Mouse (Mus musculus) lung, embryonic 14.5 days (tissue): ENCODE measurements around the gene Itga9. TPM values are rescaled to one million over a fixed set of nuclear protein-coding genes. Genes with fewer than 3 reads are reported as not detected.

Source experiments
- ATAC-seq: fragments of 200-750 bp; cut with Nextera tagmentation; 2 replicates; pipeline ENCODE4 v1.8.0; 2017; ENCODE audit warnings: mild to moderate bottlenecking, moderate TSS enrichment, moderate library complexity; ENCODE audit not compliant: insufficient read depth
- DNase-seq: peaks from one replicate; pipeline ENCODE4 v3.0.0-alpha.2; 2015
- H3K27ac ChIP-seq: fragments of 300-500 bp; sonication (generic); 2 replicates; pipeline ENCODE4 v1.5.1; 2014; ENCODE audit warnings: low read depth, mild to moderate bottlenecking, moderate library complexity
- H3K27me3 ChIP-seq: fragments of 300-500 bp; sonication (generic); 2 replicates; pipeline ENCODE4 v1.6.1; 2014; ENCODE audit warnings: low read length, control low read depth; ENCODE audit not compliant: insufficient read depth
- H3K36me3 ChIP-seq: fragments of 300-500 bp; sonication (generic); 2 replicates; pipeline ENCODE4 v1.6.1; 2014; ENCODE audit warnings: control low read depth; ENCODE audit not compliant: insufficient read depth
- H3K4me1 ChIP-seq: fragments of 300-500 bp; sonication (generic); 2 replicates; pipeline ENCODE4 v1.6.1; 2014; ENCODE audit warnings: antibody characterized with exemption, control low read depth; ENCODE audit not compliant: insufficient read depth
- H3K4me2 ChIP-seq: fragments of 300-500 bp; sonication (generic); 2 replicates; pipeline ENCODE4 v1.6.1; 2014; ENCODE audit warnings: mild to moderate bottlenecking
- H3K4me3 ChIP-seq: fragments of 300-500 bp; sonication (generic); 2 replicates; pipeline ENCODE4 v1.5.1; 2014; ENCODE audit warnings: low read depth, low read length
- H3K9ac ChIP-seq: fragments of 300-500 bp; sonication (generic); 2 replicates; pipeline ENCODE4 v1.6.1; 2014
- H3K9me3 ChIP-seq: fragments of 300-500 bp; sonication (generic); 2 replicates; pipeline ENCODE4 v1.6.1; 2016; ENCODE audit warnings: low read depth, low read length, control low read depth
- CTCF ChIP-seq: IDR thresholded peaks from 2 replicates; pipeline ENCODE4 v1.5.1; 2016; ENCODE audit warnings: antibody characterized with exemption, low read depth
- WGBS: fragments of 180-500 bp; shearing (Covaris S2); extraction: QIAGEN DNeasy Blood & Tissue Kit; methylation state at CpG from one replicate; pipeline ENCODE4 v1.1.7; 2014; 5-methylcytosine and 5-hydroxymethylcytosine counted together
- polyA plus RNA-seq: library from polyadenylated mRNA; unstranded; fragments of >200 nt; fragmentation: Nextera tagmentation; extraction: Ambion mirVana; gene quantifications from 2 replicates; pipeline ENCODE4 v1.2.1, GENCODE M21; 2014

Gene Itga9
- polyA plus RNA-seq, 1 experiment from 2014 or later: 28.7 TPM

- peaks cover 2% of the 10 kb centered on the region; the same call in 1 of the 2 replicates for H3K4me1 ChIP-seq
- H3K4me2 ChIP-seq: no peak overlapping the region
- 63% methylated on average over 6 of the region's 6 CpGs for WGBS
- H3K27me3 ChIP-seq: no peaks in the 10 kb centered on the region
- DNase-seq: no peak
- peaks cover 10% of the 10 kb centered on the region; the same call in 1 of the 2 replicates for H3K36me3 ChIP-seq
- no peaks in the 10 kb centered on the region for H3K9me3 ChIP-seq
- no peak for ATAC-seq
- H3K9ac ChIP-seq: no peak overlapping the region
- TF ChIP-seq CTCF: no peak
- no peak overlapping the region for H3K4me3 ChIP-seq
- H3K27ac ChIP-seq: no peak overlapping the region
Measured at GRCm38 (mm10) chr9:118901917-118902316, 295.4 kb downstream of the Itga9 start.

DNA sequence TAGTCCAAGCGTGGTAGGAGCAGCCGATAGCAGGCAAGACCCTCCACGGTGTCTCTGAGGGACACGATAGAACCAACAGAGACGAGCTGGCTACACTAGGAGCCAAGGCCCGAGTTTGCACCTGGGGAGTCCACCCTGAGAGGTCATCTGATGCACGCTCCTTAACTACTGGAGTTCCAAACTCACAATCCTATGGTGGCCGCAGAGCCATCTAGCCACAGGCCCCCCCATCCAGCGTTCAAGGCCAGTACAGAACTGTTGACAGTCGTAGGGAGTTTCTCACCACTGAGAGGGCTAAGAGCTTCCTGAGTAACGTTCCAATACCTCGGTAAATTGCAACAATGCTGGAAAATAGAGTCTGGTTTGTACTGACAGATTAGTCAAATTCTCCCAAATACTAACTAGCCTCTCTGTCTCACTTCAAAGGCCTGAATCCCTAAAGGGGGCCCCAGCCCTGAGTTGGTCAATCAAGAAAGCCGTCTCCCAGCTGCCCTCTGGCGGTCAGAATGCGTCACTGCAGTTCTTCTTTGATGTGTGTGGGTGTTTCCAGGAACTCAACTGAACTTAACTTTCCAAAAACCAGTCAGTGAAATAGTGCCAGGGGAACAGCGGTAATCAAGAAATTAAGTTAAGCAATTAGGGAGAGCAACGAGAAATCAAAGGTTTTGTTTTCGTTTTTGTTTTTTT, 301.6 kb downstream of the Itga9 start:
- H3K9ac ChIP-seq: no peak overlapping the region
- no peak overlapping the region for H3K27ac ChIP-seq
- H3K4me3 ChIP-seq: no peak overlapping the region
- DNase-seq: peak; percentile 95
- peak; percentile 98 for TF ChIP-seq CTCF
- H3K27me3 ChIP-seq: no peaks in the 10 kb centered on the region
- peak; percentile 50; the same call in 1 of the 2 replicates for ATAC-seq
- WGBS: 45% methylated on average over 18 of the region's 18 CpGs
- no peak overlapping the region for H3K4me2 ChIP-seq
- H3K9me3 ChIP-seq: no peaks in the 10 kb centered on the region
- no peaks in the 10 kb centered on the region for H3K36me3 ChIP-seq
- H3K4me1 ChIP-seq: peaks cover 6% of the 10 kb centered on the region

DNA sequence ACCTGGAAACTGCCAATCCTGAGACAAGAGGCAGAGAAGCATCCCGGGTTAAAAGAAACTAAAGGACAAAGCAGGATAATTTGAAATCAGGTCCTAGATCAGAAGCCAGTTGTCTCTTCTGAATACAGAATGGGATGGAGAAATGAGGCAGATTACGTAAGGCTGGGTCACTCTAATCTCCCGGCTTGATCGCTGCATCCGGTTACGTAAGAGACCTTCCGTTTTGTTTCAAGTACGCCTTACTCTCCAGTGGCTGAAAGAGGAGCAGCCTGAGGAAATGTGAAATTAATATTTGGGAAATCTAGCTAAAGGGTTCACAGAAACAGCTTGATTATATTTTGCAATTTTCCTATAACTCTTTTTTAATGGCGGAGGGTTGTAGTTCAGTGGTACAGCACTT, 306.6 kb downstream of the Itga9 start:
- H3K27ac ChIP-seq: no peak overlapping the region
- H3K27me3 ChIP-seq: no peaks in the 10 kb centered on the region
- ATAC-seq: no peak
- H3K9ac ChIP-seq: no peak overlapping the region
- TF ChIP-seq CTCF: no peak
- H3K9me3 ChIP-seq: no peaks in the 10 kb centered on the region
- no peak overlapping the region for H3K4me3 ChIP-seq
- 74% methylated on average over 9 of the region's 9 CpGs for WGBS
- no peak for DNase-seq
- peaks cover under 1% of the 10 kb centered on the region; the same call in 1 of the 2 replicates for H3K4me1 ChIP-seq
- no peak overlapping the region for H3K4me2 ChIP-seq
- no peaks in the 10 kb centered on the region for H3K36me3 ChIP-seq

GRCm38 (mm10) chr9:118913613-118914012, 307.1 kb downstream of the Itga9 start:
- 76% methylated on average over 3 of the region's 3 CpGs for WGBS
- Histone ChIP-seq H3K36me3 (no peaks in the 10 kb centered on the region), H3K27ac (no peak overlapping the region), H3K4me2 (no peak overlapping the region), H3K9me3 (no peaks in the 10 kb centered on the region), H3K27me3 (no peaks in the 10 kb centered on the region), H3K4me1 (no peaks in the 10 kb centered on the region), H3K4me3 (no peak overlapping the region), H3K9ac (no peak overlapping the region)
- TF ChIP-seq CTCF: no peak
- no peak for DNase-seq
- ATAC-seq: no peak

GRCm38 (mm10) chr9:118914589-118914988, 308.1 kb downstream of the Itga9 start:
- 16% methylated on average over 8 of the region's 8 CpGs for WGBS
- H3K27me3 ChIP-seq: no peaks in the 10 kb centered on the region
- H3K4me1 ChIP-seq: no peaks in the 10 kb centered on the region
- no peak overlapping the region for H3K27ac ChIP-seq
- H3K9me3 ChIP-seq: no peaks in the 10 kb centered on the region
- H3K4me3 ChIP-seq: no peak overlapping the region
- peak; percentile 41 for DNase-seq
- peak; percentile 32; the same call in 1 of the 2 replicates for ATAC-seq
- peak overlapping the region; percentile 24; the same call in 1 of the 2 replicates for H3K4me2 ChIP-seq
- no peak overlapping the region for H3K9ac ChIP-seq
- no peak for TF ChIP-seq CTCF
- no peaks in the 10 kb centered on the region for H3K36me3 ChIP-seq

GRCm38 (mm10) chr9:118915290-118915689, 308.8 kb downstream of the Itga9 start:
- Histone ChIP-seq H3K4me3 (no peak overlapping the region), H3K9ac (no peak overlapping the region), H3K27me3 (no peaks in the 10 kb centered on the region), H3K9me3 (no peaks in the 10 kb centered on the region), H3K27ac (no peak overlapping the region), H3K4me2 (no peak overlapping the region), H3K36me3 (no peaks in the 10 kb centered on the region), H3K4me1 (no peaks in the 10 kb centered on the region)
- no peak for ATAC-seq
- peak; percentile 67 for DNase-seq
- TF ChIP-seq CTCF: peak; percentile 80
- WGBS: 71% methylated on average over 5 of the region's 5 CpGs

GRCm38 (mm10) chr9:118919672-118920186, 313.2 kb downstream of the Itga9 start:
- peaks cover 4% of the 10 kb centered on the region for H3K4me1 ChIP-seq
- no peak overlapping the region for H3K9ac ChIP-seq
- H3K27ac ChIP-seq: no peak overlapping the region
- no peaks in the 10 kb centered on the region for H3K36me3 ChIP-seq
- 70% methylated on average over 16 of the region's 16 CpGs for WGBS
- no peak overlapping the region for H3K4me3 ChIP-seq
- 0 out of 2 replicates have a peak, but pooled peaks have one; percentile 6 for ATAC-seq
- TF ChIP-seq CTCF: no peak
- H3K9me3 ChIP-seq: no peaks in the 10 kb centered on the region
- no peaks in the 10 kb centered on the region for H3K27me3 ChIP-seq
- H3K4me2 ChIP-seq: no peak overlapping the region
- DNase-seq: peak; percentile 27
